ENCODE assay signal across 22 mouse cellular contexts in genomic region chr14:32336547-32336946, GRCm38 (mm10). TPM values are rescaled to one million over a fixed set of nuclear protein-coding genes. Genes with fewer than 3 reads are reported as not detected.
DNase-seq lines count a peak whose midpoint lies in the region; ATAC-seq lines count a peak whose summit lies in the region.
"Had no signal": no experiment of that assay in that cellular context is flagged by ENCODE, and none has a peak within 500 bp of the region (broad histone marks: within the 10 kb centered on the region; RNA-seq: fewer than 3 reads in every experiment).

No protein-coding gene starts in this region.

- no peak overlapping the region for H3K9ac ChIP-seq in forebrain, embryonic 14.5 days (ENCODE audit: low read length)
- H3K9ac ChIP-seq in forebrain, embryonic 13.5 days = no peak overlapping the region
- no peak overlapping the region for H3K9ac ChIP-seq in hindbrain, embryonic 16.5 days (ENCODE audit: low read depth, low read length)
- no peak overlapping the region for H3K9ac ChIP-seq in hindbrain, embryonic 13.5 days
- H3K9ac ChIP-seq: embryonic facial prominence, embryonic 12.5 days; liver, embryonic 13.5 days had no signal

- 76% methylated on average over 11 of the region's 11 CpGs for WGBS in forebrain, embryonic 14.5 days
- WGBS in forebrain, embryonic 13.5 days = 79% methylated on average over 11 of the region's 11 CpGs
- 69% methylated on average over 11 of the region's 11 CpGs for WGBS in hindbrain, embryonic 16.5 days
- WGBS in hindbrain, embryonic 13.5 days = 79% methylated on average over 11 of the region's 11 CpGs

- peak; percentile 32; the same call in 1 of the 2 replicates for ATAC-seq in forebrain, embryonic 14.5 days
- no peak for ATAC-seq in forebrain, embryonic 13.5 days
- peak; percentile 70; the same call in 1 of the 2 replicates for ATAC-seq in hindbrain, embryonic 16.5 days
- no peak for ATAC-seq in hindbrain, embryonic 13.5 days (ENCODE audit: low FRiP score)
- ATAC-seq: activated CD4-positive, CD25-positive, alpha-beta regulatory T cell, adult 4 months had no signal

- no peak overlapping the region for H3K4me3 ChIP-seq in forebrain, embryonic 14.5 days (ENCODE audit: low read depth, low read length)
- no peak overlapping the region for H3K4me3 ChIP-seq in forebrain, embryonic 13.5 days
- no peak overlapping the region for H3K4me3 ChIP-seq in hindbrain, embryonic 16.5 days (ENCODE audit: low read length)
- H3K4me3 ChIP-seq in hindbrain, embryonic 13.5 days = no peak overlapping the region
- H3K4me3 ChIP-seq: embryonic facial prominence, embryonic 12.5 days; hindbrain, embryonic 10.5 days; liver, embryonic 13.5 days had no signal

- peak; percentile 45 for DNase-seq in forebrain, embryonic 14.5 days (ENCODE audit: low spot score)
- DNase-seq in cerebellum, adult 18-20 months = peak; percentile 80 to 87
- DNase-seq in fat pad, adult 2 months (ENCODE audit: extremely low read depth, low read depth, low spot score) = peak; percentile 30
- DNase-seq in left cerebral cortex, postnatal 25 days (ENCODE audit: low spot score in 2 of 2) = no peak
- no peak for DNase-seq in kidney, adult 18-20 months
- DNase-seq: gastrocnemius, postnatal 14 days; kidney, adult 2 months; liver, embryonic 13.5 days; thymus, adult 18-20 months had no signal

- H3K9me3 ChIP-seq in forebrain, embryonic 14.5 days (replicated peaks; ENCODE audit: control insufficient read depth, low read length) = no peaks in the 10 kb centered on the region
- no peaks in the 10 kb centered on the region for H3K9me3 ChIP-seq in forebrain, embryonic 13.5 days (replicated peaks)
- H3K9me3 ChIP-seq in hindbrain, embryonic 16.5 days (ENCODE audit: control insufficient read depth, low read length) = no peaks in the 10 kb centered on the region
- H3K9me3 ChIP-seq in hindbrain, embryonic 13.5 days = no peaks in the 10 kb centered on the region
- H3K9me3 ChIP-seq: embryonic facial prominence, embryonic 12.5 days; hindbrain, embryonic 10.5 days; liver, embryonic 13.5 days had no signal

- H3K27me3 ChIP-seq in forebrain, embryonic 14.5 days (replicated peaks; ENCODE audit: control insufficient read depth, insufficient read depth, low read length) = no peaks in the 10 kb centered on the region
- no peaks in the 10 kb centered on the region for H3K27me3 ChIP-seq in forebrain, embryonic 13.5 days
- no peaks in the 10 kb centered on the region for H3K27me3 ChIP-seq in hindbrain, embryonic 16.5 days (replicated peaks; ENCODE audit: control insufficient read depth, insufficient read depth, low read length)
- H3K27me3 ChIP-seq in hindbrain, embryonic 13.5 days = no peaks in the 10 kb centered on the region
- H3K27me3 ChIP-seq: CH12.LX; embryonic facial prominence, embryonic 12.5 days; liver, embryonic 13.5 days had no signal

- H3K36me3 ChIP-seq in forebrain, embryonic 14.5 days (ENCODE audit: control insufficient read depth, insufficient read depth, low read length) = peaks cover 70% of the 10 kb centered on the region
- H3K36me3 ChIP-seq in forebrain, embryonic 13.5 days (ENCODE audit: poor library complexity, severe bottlenecking) = peaks cover 76% of the 10 kb centered on the region
- H3K36me3 ChIP-seq in hindbrain, embryonic 16.5 days (ENCODE audit: control insufficient read depth, insufficient read depth, low read length) = peaks cover 28% of the 10 kb centered on the region
- peaks cover 74% of the 10 kb centered on the region for H3K36me3 ChIP-seq in hindbrain, embryonic 13.5 days
- H3K36me3 ChIP-seq: liver, embryonic 13.5 days had no signal

- no peak overlapping the region for H3K27ac ChIP-seq in forebrain, embryonic 14.5 days (ENCODE audit: low read depth, low read length)
- H3K27ac ChIP-seq in forebrain, embryonic 13.5 days = no peak overlapping the region
- H3K27ac ChIP-seq in hindbrain, embryonic 16.5 days (ENCODE audit: low read depth, low read length) = no peak overlapping the region
- H3K27ac ChIP-seq in hindbrain, embryonic 13.5 days = no peak overlapping the region
- H3K27ac ChIP-seq: embryonic facial prominence, embryonic 12.5 days; hindbrain, embryonic 10.5 days; liver, embryonic 13.5 days had no signal

- H3K4me2 ChIP-seq in forebrain, embryonic 14.5 days (ENCODE audit: low read length) = no peak overlapping the region
- H3K4me2 ChIP-seq in forebrain, embryonic 13.5 days = no peak overlapping the region
- H3K4me2 ChIP-seq in hindbrain, embryonic 16.5 days (ENCODE audit: low read length) = no peak overlapping the region
- no peak overlapping the region for H3K4me2 ChIP-seq in hindbrain, embryonic 13.5 days
- H3K4me2 ChIP-seq: embryonic facial prominence, embryonic 12.5 days; liver, embryonic 13.5 days had no signal

- intact Hi-C loops in left cerebral cortex, postnatal 25 days (cut with DNase I) = no loop called here

- H3K4me1 ChIP-seq in forebrain, embryonic 14.5 days (ENCODE audit: control insufficient read depth, insufficient read depth, low read length) = peaks cover 7% of the 10 kb centered on the region
- peaks cover 13% of the 10 kb centered on the region for H3K4me1 ChIP-seq in forebrain, embryonic 13.5 days
- H3K4me1 ChIP-seq in hindbrain, embryonic 16.5 days (ENCODE audit: control insufficient read depth, insufficient read depth, low read depth, low read length) = no peaks in the 10 kb centered on the region; the same call in 1 of the 2 replicates
- H3K4me1 ChIP-seq in hindbrain, embryonic 13.5 days (replicated peaks) = peaks cover 17% of the 10 kb centered on the region
- H3K4me1 ChIP-seq: embryonic facial prominence, embryonic 12.5 days; hindbrain, embryonic 10.5 days; liver, embryonic 13.5 days had no signal

RNA-seq across cellular contexts. Expression of gene Ogdhl, which starts 14.7 kb away (rescaled TPM):
- 17.5 and 19.8 TPM in 2 replicates for polyA plus RNA-seq in forebrain, embryonic 14.5 days (2014; fragmentation: Nextera tagmentation; extraction: Ambion mirVana)
- 20.3 and 21.7 TPM in 2 replicates for polyA plus RNA-seq in forebrain, embryonic 13.5 days (2015; fragmentation: Nextera tagmentation; extraction: Ambion mirVana)
- 20.9 and 24.6 TPM in 2 replicates for polyA plus RNA-seq in hindbrain, embryonic 16.5 days (2015; fragmentation: Nextera tagmentation; extraction: Ambion mirVana)
- polyA plus RNA-seq in hindbrain, embryonic 13.5 days (2015; fragmentation: Nextera tagmentation; extraction: Ambion mirVana) = 21.8 and 24.9 TPM in 2 replicates
- 100 to 1,000 TPM in 1 of 2 experiments, 10 to 100 TPM in 1; 94.0 to 101 TPM for total RNA-seq in left cerebral cortex, postnatal 25 days (2021)
- total RNA-seq: megakaryocyte, adult 5-6 weeks; monocyte, adult 5-6 weeks had no signal

RNA-seq across cellular contexts. Expression of gene 1700024G13Rik, which starts 51.6 kb away (rescaled TPM):
- polyA plus RNA-seq in forebrain, embryonic 14.5 days (2014; fragmentation: Nextera tagmentation; extraction: Ambion mirVana) = 0.84 and 1.1 TPM in 2 replicates
- 0.50 and 0.74 TPM in 2 replicates for polyA plus RNA-seq in forebrain, embryonic 13.5 days (2015; fragmentation: Nextera tagmentation; extraction: Ambion mirVana)
- 0.74 and 0.95 TPM in 2 replicates for polyA plus RNA-seq in hindbrain, embryonic 16.5 days (2015; fragmentation: Nextera tagmentation; extraction: Ambion mirVana)
- 0.31 and 1.8 TPM in 2 replicates for polyA plus RNA-seq in hindbrain, embryonic 13.5 days (2015; fragmentation: Nextera tagmentation; extraction: Ambion mirVana)
- total RNA-seq in left cerebral cortex, postnatal 25 days (2021) = not detected
- total RNA-seq: adrenal gland, postnatal 4 days; CH12.LX; gastrocnemius, postnatal 14 days; megakaryocyte, adult 5-6 weeks; monocyte, adult 5-6 weeks had no signal
- polyA plus RNA-seq: activated CD4-positive, CD25-positive, alpha-beta regulatory T cell, adult 4 months; embryonic facial prominence, embryonic 12.5 days; heart, embryonic 14.5 days; kidney, adult 2 months; limb, embryonic 11.5 days; liver, embryonic 13.5 days; small intestine, adult 2 months had no signal

Comparison
In these comparisons a context has a peak if more than half of its experiments do, and no peak if none do; other contexts are left out.
1. ATAC-seq: peak in forebrain, embryonic 14.5 days (single experiment) and hindbrain, embryonic 16.5 days (single experiment); none in forebrain, embryonic 13.5 days (single experiment) and hindbrain, embryonic 13.5 days (single experiment).
2. DNase-seq: peak in forebrain, embryonic 14.5 days (single experiment), cerebellum, adult 18-20 months (2 of 2) and fat pad, adult 2 months (single experiment); none in left cerebral cortex, postnatal 25 days (0 of 2) and kidney, adult 18-20 months (single experiment).